Mouse (Mus musculus) frontal cortex, postnatal 25 days (tissue): ENCODE measurements around the gene Fbxo3.
"Not testable (repeated sequence)": the region's sequence is repeated elsewhere in the genome, so short reads cannot be mapped to it uniquely, and the experiment has no call there.

Source experiments
- DNase-seq, 2 experiments: peaks; one replicate each; pipeline ENCODE4 v3.0.0; 2022; ENCODE audit warnings: low spot score in 2 of 2

The Fbxo3 gene

DNA sequence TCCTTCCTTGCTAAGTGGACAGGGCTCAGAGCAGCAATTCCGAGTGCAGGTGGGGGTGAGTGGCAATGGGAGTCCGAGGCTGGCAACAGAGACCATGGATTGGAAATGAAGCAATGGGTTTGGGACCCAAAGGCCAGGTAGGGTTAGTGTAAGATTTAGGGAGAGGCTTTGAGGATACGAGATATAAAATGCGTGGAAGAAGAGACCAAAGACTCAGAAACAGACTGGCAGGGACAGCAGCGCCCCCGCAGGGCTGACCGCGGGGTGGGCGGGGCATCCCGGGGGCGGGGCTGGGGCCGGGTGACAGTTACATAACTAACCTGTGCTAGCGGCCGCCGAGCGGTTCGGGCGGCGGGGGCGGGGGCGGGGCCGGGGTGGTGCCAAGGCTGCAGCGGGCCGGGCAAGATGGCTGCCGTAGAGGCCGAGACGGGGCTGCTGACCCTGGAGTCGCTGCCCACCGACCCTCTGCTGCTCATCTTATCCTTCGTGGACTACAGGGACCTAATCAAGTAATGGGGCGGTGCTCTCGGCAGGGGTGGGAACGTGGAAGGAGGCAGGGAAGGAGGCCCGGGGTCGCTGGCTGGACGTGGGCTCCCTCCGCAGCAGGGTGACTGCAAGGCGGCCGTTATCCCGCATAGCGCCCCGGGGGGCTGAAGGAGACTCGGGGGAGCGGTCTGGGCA, at the start of gene Fbxo3:
Gene Fbxo3, plus strand, starts transcription at position 264 of the 681 bp plus-strand sequence.
- peak; percentile 58 to 62 for DNase-seq

DNA sequence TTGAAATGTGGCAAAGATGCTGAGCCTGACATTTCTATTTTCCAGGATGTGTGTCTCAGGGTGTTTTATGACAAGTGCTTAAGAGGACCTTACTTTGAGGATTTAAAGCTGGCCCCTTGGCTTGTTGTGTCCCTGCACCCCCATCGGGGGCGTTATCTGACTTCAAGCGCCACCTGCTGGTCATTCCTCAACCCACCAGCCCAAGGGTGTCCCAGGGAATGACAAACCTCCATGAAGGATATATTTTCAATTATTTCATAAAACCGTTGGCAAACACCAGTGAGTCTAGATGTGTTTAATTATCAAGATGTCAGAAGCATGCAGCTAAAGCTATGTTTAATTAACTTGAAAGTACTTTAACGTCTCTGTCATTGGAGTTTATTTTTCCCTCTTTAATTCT, 45.3 kb upstream of the Fbxo3 start:
- peak; percentile 55 to 67 for DNase-seq

GRCm38 (mm10) chr2:103983146-103983545, 44.4 kb upstream of the Fbxo3 start:
- no peak for DNase-seq

DNA sequence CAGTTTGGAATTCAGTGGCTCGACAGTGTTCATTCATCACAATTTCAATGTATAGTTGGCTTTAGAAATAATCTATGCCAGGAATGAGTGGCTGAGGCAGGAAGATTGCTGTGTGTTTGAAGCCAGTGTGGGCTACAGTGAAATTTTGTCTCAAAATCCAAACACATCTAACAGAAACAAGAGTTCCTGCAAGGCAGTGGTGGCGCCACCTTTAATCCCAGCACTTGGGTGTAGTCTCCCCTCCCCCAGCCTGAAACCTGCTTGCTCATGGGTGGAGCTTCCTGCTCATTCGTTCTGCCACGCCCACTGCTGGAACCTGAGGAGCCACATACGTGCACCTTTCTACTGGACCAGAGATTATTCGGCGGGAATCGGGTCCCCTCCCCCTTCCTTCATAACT, 39.9 kb upstream of the Fbxo3 start:
- DNase-seq, result not testable (repeated sequence)

DNA sequence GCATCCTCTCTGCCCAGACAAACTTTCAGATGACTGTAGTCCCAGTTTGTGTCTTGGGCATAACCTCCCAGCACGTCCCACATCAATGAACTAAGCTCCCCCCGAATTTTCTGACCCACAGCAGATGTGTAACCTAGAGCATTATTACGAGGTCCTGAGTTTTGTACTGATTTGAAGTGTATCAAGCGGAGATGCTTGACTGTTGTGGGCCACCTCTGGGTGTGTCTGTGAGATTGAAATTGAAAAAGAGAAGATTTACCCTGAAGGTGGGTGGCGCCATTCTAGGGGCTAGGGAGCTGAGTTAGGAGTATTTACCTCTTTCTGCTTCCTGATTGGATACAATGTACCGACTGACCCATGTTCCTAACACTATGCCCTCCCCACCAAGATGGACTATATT, 37.8 kb upstream of the Fbxo3 start:
- DNase-seq, result no peak

DNA sequence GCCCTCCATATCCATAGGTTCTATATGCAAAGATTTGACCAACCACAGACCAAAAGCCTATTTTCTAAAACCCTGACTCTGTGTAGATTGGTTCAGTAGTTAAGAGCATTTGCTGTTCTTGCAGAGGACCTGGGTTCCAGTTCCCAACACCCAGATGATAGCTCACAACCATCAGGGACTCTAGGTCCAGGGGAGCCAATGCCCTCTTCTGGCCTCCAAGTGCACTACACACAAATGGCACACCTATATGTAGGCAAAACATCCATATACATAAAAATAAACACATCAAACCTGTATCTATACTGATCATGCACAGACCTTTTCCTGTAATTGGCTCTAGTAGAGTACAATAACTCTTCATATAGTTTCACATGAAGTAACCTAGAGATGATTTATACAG, 36.2 kb upstream of the Fbxo3 start:
- DNase-seq, result no peak

DNA sequence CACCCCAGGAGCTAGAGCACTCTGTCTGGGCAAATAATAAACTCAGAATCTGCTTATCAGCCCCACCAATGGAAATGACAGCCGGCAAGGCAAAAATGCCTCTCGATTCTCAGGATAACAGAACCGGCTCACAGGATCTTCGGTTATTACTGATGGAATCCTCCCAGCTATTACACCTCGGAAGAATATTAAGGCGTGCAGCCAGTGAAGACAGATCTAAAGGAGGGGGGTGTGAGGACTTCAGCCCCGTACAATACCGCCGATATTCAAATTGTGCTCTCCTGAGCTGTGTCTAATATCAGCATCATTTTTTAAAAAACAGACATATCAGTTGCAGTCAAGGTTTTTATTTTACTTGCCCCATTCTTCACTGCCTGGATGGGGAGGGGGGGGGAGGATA, 35.4 kb upstream of the Fbxo3 start:
- no peak for DNase-seq

DNA sequence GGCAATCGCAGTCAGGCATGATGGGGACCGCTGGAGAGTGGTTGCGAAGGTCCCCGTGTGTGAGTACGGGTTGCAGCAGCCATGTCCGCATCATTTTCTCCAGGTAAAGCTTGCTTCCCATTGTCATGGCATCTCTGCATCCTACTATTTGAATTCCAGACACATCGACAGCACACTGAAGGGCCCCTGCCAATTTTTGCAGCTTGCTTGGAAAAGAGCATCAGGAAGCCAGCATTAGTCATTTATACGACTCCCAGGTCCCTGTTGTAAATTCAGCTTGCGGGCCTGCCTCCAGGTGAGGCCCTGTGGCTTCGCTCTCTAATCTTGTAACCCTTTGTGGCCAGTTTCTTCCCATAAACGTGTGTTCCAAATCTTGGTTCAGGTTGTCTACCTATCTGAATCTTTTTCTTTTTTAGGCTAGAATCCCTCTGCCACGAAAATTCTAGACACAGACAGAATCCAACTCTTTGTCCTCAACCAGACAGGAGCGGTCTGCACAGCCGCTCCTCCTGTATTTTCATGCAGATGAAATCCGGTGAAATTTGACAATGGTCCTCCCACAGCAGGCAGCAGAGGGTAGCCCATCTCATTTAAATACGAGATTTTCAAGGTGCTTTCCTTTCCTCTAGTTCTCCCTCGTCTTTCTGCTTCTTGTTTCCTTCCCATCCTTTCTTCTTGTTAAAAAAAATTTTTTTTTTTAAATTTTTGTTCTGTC, 34.7 kb upstream of the Fbxo3 start:
- no peak for DNase-seq

- DNase-seq, result no peak
Observed at GRCm38 (mm10) chr2:104001076-104001475, 26.4 kb upstream of the Fbxo3 start.

DNA sequence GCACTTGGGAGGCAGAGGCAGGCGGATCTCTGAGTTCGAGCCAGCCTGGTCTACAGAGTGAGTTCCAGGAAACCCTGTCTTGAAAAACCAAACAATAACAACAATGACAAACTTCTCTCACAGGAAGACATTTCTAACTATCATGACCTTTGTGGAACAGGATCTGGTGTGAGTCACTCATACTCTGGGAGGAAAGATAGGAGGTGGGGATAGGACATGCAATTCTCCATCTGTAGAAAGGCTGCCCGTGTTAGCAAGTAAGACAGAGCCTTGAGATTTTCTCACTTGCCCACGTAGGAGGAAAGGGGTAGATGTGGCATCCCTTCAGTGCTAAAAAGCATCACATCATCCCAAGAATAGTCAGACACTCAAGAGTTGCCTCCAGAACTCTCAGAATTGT, 25.7 kb upstream of the Fbxo3 start:
- no peak for DNase-seq

DNA sequence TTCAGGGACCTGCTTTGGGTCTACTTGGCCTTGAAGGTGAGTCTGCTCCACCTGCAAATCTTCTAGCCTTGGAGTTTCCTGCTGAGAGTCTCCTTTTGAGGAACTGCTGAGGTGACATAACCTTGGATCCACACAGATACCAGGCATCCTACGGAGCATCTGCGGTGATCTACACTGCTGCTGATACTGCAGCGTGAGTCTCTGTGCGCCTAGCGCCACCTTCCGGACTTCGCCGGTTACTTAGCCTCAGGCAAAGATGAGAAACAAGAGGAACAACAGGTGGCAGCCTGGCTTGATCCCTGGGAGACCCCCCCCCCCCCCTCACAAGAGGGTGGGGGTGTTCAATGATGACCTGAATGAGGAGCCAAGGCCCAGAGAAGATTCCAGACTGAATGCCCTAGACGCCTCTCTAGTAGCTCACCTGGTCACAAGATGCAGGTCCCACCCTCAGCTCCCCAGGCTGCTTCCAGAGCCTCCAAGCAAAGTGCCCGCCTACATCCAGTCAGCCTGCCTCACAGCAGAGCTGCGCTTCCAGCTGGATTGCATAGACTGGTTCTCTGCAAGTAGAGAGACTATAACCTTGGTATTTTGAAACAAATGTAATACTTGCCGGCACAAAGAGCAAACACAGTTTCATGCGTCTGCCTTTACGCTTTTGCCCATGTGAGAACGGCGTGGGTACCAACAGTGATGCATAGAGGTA, 24.7 kb upstream of the Fbxo3 start:
- DNase-seq, result peak; percentile 59 to 67

DNA sequence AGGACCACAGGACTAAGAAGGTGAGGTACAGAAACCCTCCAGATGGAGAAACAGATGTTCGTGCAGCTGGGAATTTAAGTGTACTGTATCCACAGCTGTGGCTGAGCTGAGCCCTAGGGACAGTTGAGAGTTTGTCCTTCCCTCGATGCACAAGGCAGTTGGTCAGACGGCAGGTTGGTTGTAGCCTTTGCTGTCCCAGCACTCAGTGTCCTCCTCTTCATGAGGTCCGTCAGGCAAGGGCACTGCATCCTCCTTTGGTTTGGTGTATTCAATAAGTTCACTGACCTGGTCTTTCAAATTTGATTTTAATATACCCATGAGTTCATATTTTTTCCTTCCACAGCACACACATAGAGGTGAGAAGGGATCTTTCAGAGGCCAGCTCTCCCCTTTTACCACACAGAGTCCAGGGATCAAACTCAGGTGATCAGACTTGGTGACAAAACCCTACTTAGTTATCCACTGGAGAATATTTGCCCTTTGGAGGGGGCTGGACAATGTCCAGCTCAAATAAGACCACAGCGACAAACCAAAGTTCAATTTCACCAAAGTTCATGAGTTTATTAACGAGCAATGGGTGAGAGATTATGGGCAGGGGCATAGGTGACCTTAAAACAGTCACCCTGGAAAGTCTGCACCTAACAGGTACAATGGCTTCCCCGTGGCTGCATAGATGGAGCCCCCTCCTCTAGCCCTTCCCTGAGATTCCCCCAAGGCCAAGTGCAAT, 19.6 kb upstream of the Fbxo3 start:
- no peak for DNase-seq

GRCm38 (mm10) chr2:104008853-104009252, 18.7 kb upstream of the Fbxo3 start:
- not testable (repeated sequence) for DNase-seq

DNA sequence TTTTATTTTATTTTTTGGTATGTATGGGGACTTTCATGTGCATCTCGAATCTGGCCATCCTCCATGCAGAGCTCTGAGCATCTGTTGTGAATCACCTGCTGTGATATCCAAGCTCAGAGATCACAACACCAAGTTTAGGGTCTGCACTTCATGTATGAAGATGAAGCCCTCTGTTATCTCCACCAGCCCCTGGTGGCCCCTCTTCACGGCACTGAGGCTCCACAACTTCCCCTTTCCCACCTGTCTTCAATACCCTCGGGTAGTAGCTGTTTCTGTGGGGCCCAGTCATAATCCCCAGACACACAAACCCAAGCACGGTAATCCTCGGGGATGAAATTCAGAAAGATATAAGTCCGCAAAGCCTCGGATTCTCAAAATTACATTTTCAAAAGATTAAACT, 4.4 kb upstream of the Fbxo3 start:
- DNase-seq, result no peak

DNA sequence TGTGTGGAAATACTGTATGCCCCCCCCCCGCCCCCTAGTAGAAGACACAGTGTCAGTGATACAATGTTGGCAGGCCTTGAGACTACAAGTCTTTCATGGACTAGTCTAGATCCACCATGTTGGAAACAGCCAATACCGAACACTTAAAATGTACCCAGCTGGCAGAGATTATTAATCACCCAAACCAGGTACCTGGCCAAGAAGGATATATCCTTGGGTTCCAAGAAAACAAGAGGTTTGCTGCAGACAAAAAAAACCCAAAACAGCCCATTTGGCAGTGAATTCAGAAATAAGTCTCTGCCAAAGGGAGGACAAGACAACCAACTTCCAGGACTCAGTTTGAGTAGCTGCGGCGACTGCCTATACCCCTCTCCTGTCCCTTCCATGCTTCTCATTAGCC, 2.9 kb upstream of the Fbxo3 start:
- no peak for DNase-seq

DNA sequence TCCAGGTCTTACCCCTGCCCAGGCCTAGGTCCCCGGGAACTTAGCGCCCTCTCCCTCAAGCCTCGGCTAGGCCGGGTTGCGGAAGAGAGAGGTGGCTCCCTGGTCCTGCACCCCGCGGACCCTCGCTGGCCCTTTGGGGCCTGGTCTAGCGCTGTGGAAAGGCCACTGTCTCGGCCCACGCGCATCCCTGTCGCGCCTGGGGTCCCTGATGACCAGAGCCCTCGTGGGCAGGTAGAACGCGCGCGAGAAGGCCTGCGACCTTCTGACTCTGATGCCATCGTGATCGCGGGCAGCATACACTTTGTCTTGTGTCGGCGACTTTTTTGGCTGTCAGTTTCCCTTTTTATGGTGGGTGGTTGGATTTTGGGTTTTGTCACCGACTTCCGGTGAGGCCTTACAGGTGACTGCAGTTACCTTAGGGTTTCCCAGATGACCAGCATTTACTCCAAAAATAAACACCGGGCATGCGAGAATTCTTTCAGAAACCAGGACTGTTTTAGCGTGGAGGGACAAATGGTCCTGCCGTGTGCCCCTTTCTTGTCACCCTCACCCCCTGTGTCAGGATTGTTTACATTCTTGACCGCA, 710 bp downstream of the Fbxo3 start, which contains the start of gene 4931422A03Rik:
Gene 4931422A03Rik, minus strand, starts transcription at position 223 of the 585 bp plus-strand sequence.
- DNase-seq, result peak in 1 of 2 experiments; percentile 13

GRCm38 (mm10) chr2:104029074-104029473, 1.6 kb downstream of the Fbxo3 start:
- DNase-seq, result no peak

- no peak for DNase-seq
Observed at GRCm38 (mm10) chr2:104030381-104030780, 2.9 kb downstream of the Fbxo3 start.

- DNase-seq, result no peak
Observed at GRCm38 (mm10) chr2:104032056-104032455, 4.5 kb downstream of the Fbxo3 start.

- DNase-seq, result peak; percentile 41 to 47
Observed at GRCm38 (mm10) chr2:104034832-104035472, 7.4 kb downstream of the Fbxo3 start.

DNA sequence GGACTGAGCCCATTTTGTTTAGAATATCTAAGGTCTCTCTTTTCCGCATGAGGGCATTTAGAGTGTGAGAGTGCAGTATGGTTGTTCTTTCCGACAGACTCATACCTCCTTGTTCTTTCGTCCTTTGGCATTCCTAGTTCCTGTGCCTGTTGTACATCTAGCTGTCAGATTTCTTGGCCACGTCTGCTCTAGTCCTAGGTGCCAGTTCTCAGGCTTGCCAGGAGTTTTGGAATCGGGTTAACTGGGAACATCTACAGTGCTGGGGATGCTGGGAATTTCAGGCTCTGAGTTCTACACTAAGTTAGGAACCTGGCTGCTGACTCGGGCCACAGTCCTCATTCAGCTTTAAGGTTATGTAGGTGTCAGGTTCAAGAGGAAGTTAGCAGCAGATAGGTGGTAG, 8.1 kb downstream of the Fbxo3 start:
- no peak for DNase-seq
